Mouse (Mus musculus) erythroblast, embryonic 14.5 days (primary cell): ENCODE data around the gene 2010111I01Rik. TPM values are rescaled to one million over a fixed set of nuclear protein-coding genes. Genes with fewer than 3 reads are reported as not detected.

Experiments used
- H3K27me3 ChIP-seq: 2 replicates; pipeline ENCODE4 v1.6.1; 2012; ENCODE audit warnings: inconsistent platforms; ENCODE audit not compliant: control insufficient read depth
- H3K36me3 ChIP-seq: 2 replicates; pipeline ENCODE4 v1.6.1; 2012; ENCODE audit warnings: mild to moderate bottlenecking, inconsistent platforms; ENCODE audit not compliant: control insufficient read depth
- H3K4me1 ChIP-seq: 2 replicates; pipeline ENCODE4 v1.6.1; 2012; ENCODE audit warnings: inconsistent platforms; ENCODE audit not compliant: control insufficient read depth
- H3K4me3 ChIP-seq: replicated peaks from 2 replicates; pipeline ENCODE3; 2012; ENCODE audit warnings: moderate library complexity, mild to moderate bottlenecking, inconsistent platforms
- H3K9me3 ChIP-seq: 2 replicates; pipeline ENCODE4 v1.6.1; 2012; ENCODE audit warnings: low read length, inconsistent platforms, mixed read lengths; ENCODE audit not compliant: control insufficient read depth
- GATA1 ChIP-seq: IDR thresholded peaks from 2 replicates; pipeline ENCODE4 v1.6.1; 2012; ENCODE audit warnings: low read length, inconsistent platforms, mixed read lengths
- TAL1 ChIP-seq: IDR thresholded peaks from 3 replicates; pipeline ENCODE4 v1.6.1; 2012; ENCODE audit warnings: low read length, inconsistent platforms, mixed read lengths
- polyA plus RNA-seq: library from polyadenylated mRNA; stranded (reverse); fragments of >175 nt; gene quantifications from 2 replicates; pipeline ENCODE4 v1.2.3, GENCODE M21; 2012

2010111I01Rik gene
- polyA plus RNA-seq, 1 experiment: 2.2 TPM

DNA sequence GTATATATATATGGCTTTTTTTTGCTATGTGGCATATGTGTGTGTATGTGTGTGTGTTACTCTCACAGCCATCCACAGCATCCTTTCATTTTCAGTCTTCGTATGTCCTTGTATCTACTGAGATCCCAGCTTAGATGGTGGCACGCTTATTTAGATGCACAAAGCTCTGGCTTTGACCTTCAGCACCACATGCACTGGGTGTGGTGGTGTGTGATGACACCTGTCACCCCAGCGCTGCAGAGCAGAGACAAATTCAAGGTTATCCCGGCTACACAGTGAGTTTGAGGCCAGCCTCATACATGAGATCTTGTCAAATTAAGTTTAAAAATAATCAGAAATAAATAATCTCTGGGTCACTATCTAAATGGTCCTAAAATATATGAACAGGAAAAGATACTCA, 391.4 kb downstream of the 2010111I01Rik start:
- H3K4me3 ChIP-seq: no peak overlapping the region
- H3K9me3 ChIP-seq: no peaks in the 10 kb centered on the region
- H3K27me3 ChIP-seq: no peaks in the 10 kb centered on the region
- H3K36me3 ChIP-seq: peaks cover 4% of the 10 kb centered on the region
- TF ChIP-seq TAL1: no peak
- TF ChIP-seq GATA1: no peak
- H3K4me1 ChIP-seq: no peaks in the 10 kb centered on the region

DNA sequence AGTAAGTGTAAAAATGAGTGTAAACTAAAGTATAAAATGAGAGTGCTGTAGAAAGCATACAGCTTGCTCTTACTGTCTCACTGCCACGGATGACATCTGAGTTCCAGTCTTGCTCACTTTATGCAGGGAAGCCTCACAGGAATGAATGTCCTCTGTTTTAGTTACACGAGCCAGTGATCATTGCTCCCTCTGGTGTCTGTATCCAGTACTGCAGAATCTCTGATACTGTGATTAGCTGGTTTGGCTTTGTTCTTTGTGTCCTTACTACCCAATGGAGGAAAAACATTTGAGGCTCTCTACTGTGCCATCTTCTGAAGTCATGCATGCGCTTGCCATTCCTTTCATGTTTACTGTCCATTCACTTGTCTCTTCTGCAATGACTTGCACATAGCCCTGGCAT, 391.9 kb downstream of the 2010111I01Rik start:
- Histone ChIP-seq H3K27me3 (no peaks in the 10 kb centered on the region), H3K36me3 (peaks cover 4% of the 10 kb centered on the region), H3K4me3 (no peak overlapping the region), H3K9me3 (no peaks in the 10 kb centered on the region), H3K4me1 (peaks cover under 1% of the 10 kb centered on the region; the same call in 1 of the 2 replicates)
- TF ChIP-seq TAL1 (no peak), GATA1 (no peak)

DNA sequence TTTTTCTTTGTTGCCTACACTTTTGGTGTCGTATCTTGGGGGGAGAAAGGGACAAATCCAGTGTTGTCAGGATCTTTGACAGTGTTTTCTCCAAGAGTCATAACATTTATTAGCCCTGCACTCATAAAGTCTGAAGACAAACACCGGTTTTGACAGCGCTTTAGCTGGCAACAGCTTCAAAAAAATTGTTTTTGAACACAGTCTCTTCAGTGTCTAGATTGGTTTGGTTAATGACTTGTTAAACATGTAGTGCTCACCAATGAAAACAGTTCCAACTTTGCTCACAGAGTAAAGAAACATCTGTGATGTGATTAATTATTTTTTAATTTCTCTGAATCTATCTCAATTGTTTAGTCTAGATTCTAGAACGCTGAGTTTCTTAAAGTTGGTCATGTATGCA, 394.7 kb downstream of the 2010111I01Rik start:
- TF ChIP-seq GATA1 (no peak), TAL1 (no peak)
- H3K27me3 ChIP-seq: no peaks in the 10 kb centered on the region
- peaks cover 6% of the 10 kb centered on the region for H3K4me1 ChIP-seq
- H3K9me3 ChIP-seq: no peaks in the 10 kb centered on the region
- H3K4me3 ChIP-seq: no peak overlapping the region
- peaks cover 4% of the 10 kb centered on the region for H3K36me3 ChIP-seq

DNA sequence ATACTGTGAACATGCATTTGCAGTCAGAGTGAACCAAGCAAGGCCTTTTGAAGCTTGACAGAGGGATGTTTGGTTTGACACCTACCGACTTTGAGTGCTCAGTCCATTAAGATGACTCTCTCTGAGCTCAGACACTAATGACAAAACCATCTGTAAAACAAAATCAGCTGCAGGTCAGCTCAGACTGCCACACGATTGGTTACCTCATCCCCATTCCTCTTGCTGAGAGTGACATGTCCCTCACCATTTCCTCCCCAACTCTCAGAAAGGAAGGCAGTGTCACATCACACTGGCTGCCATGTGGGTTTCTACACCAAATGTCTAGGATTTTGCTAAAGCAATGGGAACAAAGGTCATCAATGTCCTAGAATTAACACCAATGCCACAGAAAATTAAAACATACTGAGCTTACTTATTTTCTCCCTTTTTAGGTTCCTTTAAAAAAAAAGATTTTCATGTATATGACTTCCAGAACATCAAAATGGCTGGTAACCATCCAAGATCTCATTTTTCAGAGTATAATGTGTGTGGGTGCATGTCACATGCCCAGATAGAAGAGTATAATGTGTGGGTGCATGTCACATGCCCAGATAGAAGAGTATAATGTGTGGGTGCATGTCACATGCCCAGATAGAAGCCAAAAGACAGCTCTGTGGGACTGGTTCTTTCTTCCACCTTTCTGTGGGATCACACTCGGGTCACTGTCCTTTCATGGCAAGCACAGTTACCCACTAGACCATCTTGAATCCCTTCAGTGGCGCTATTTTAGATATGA, 395.6 kb downstream of the 2010111I01Rik start:
- H3K9me3 ChIP-seq: no peaks in the 10 kb centered on the region
- peaks cover 6% of the 10 kb centered on the region for H3K4me1 ChIP-seq
- H3K4me3 ChIP-seq: no peak overlapping the region
- no peak for TF ChIP-seq GATA1
- TF ChIP-seq TAL1: no peak
- H3K36me3 ChIP-seq: peaks cover 4% of the 10 kb centered on the region
- H3K27me3 ChIP-seq: no peaks in the 10 kb centered on the region

DNA sequence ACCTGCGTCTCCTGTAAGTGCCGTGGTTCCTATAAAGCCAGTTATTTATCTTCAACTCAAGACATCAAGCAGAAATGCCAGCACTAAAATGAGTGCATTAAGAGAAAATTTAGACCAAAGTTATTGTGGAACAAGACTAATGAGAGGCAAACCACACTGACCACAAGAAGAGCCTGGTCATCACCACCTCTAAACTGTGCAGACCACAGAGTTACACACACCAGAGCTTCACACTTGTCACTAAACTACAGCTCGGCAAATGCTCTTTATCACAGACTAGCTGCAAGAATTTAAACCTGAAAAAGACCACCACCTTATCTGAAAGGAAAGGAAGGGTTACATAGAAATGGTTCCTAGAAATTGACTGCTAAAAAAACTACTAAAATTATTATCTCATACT, 397.1 kb downstream of the 2010111I01Rik start:
- TF ChIP-seq TAL1 (no peak), GATA1 (no peak)
- Histone ChIP-seq H3K4me1 (peaks cover 6% of the 10 kb centered on the region), H3K27me3 (no peaks in the 10 kb centered on the region)

DNA sequence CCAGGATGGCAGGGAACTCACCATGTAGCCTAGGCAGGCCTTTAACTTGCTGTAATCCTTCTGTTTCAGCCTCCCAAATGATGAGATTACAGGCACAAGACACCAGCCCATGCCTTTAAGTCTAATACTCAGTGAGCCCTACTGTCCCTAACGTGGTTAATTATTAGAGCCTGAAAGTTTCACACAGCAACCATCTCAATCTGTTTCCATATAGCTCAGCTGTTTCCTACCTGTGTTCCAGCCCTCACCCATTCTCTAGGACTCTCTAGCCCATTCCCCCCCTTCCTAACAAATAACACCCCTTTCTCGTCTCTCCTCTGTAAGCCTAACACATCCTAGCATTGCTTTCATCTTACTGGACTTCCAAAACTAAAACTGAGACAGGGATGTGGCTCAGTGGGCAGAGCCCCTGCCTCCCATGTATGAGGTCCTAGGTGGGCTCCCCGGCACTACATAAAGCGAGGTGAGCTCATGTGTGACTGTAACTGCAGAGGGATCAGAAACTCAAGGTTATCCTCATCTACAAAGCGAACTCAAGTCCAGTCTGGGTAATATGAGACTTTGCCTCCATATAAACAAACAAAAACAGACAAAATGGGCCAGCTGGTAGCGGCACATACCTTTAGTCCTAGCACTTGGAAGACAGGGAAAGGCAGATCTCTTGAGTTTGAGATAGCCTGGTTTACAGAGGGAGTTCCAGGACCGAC, 408.9 kb downstream of the 2010111I01Rik start:
- no peaks in the 10 kb centered on the region for H3K36me3 ChIP-seq
- H3K27me3 ChIP-seq: no peaks in the 10 kb centered on the region
- no peaks in the 10 kb centered on the region for H3K4me1 ChIP-seq
- no peaks in the 10 kb centered on the region for H3K9me3 ChIP-seq
- H3K4me3 ChIP-seq: no peak overlapping the region
- TF ChIP-seq TAL1 (no peak), GATA1 (no peak)

More for the DNA sequence above, 397.1 kb downstream of the 2010111I01Rik start:
- Histone ChIP-seq H3K9me3 (no peaks in the 10 kb centered on the region), H3K4me3 (no peak overlapping the region), H3K36me3 (peaks cover 2% of the 10 kb centered on the region; the same call in 1 of the 2 replicates)

Other genes with a start within 250 kb of the 2010111I01Rik start
- gene Platr25, start 204.2 kb upstream of the 2010111I01Rik start, polyA plus RNA-seq: 0.06 and 0.07 TPM in 2 replicates
- gene Gm5141, start 179.1 kb upstream of the 2010111I01Rik start, polyA plus RNA-seq: not detected in 2 replicates
- not detected in 2 replicates for gene Fbp2, start 106.5 kb upstream of the 2010111I01Rik start, polyA plus RNA-seq
- not detected in 2 replicates for gene Fbp1, start 76.6 kb upstream of the 2010111I01Rik start, polyA plus RNA-seq